Mouse (Mus musculus) hindbrain, embryonic 14.5 days (tissue): Measurements from ENCODE around the gene Phactr2. TPM values are rescaled to one million over a fixed set of nuclear protein-coding genes. Genes with fewer than 3 reads are reported as not detected.

Experiments used
- ATAC-seq: fragments of 200-750 bp; cut with Nextera tagmentation; 2 replicates; pipeline ENCODE4 v1.8.0; 2017; ENCODE audit warnings: moderate number of reproducible peaks, mild to moderate bottlenecking, moderate TSS enrichment, moderate library complexity; ENCODE audit not compliant: low FRiP score
- DNase-seq: peaks from one replicate; pipeline ENCODE4 v3.0.0-alpha.2; 2015; ENCODE audit warnings: low spot score
- H3K27ac ChIP-seq: fragments of 300-500 bp; sonication (generic); 2 replicates; pipeline ENCODE4 v1.5.1; 2014; ENCODE audit warnings: mild to moderate bottlenecking, moderate library complexity
- H3K27me3 ChIP-seq: fragments of 300-500 bp; sonication (generic); 2 replicates; pipeline ENCODE4 v1.6.1; 2014; ENCODE audit warnings: mild to moderate bottlenecking, low read length, mixed read lengths; ENCODE audit not compliant: control insufficient read depth, insufficient read depth
- H3K36me3 ChIP-seq: fragments of 300-500 bp; sonication (generic); replicated peaks from 2 replicates; pipeline ENCODE4 v1.6.1; 2014; ENCODE audit not compliant: control insufficient read depth, insufficient read depth
- H3K4me1 ChIP-seq: fragments of 300-500 bp; sonication (generic); replicated peaks from 2 replicates; pipeline ENCODE4 v1.6.1; 2014; ENCODE audit warnings: antibody characterized with exemption, low read length, mixed read lengths; ENCODE audit not compliant: control insufficient read depth, insufficient read depth
- H3K4me2 ChIP-seq: fragments of 300-500 bp; sonication (generic); replicated peaks from 2 replicates; pipeline ENCODE4 v1.6.1; 2014; ENCODE audit warnings: mild to moderate bottlenecking, moderate library complexity
- H3K4me3 ChIP-seq: fragments of 300-500 bp; sonication (generic); replicated peaks from 2 replicates; pipeline ENCODE4 v1.5.1; 2014; ENCODE audit warnings: mild to moderate bottlenecking, low read length
- H3K9ac ChIP-seq: fragments of 300-500 bp; sonication (generic); 2 replicates; pipeline ENCODE4 v1.6.1; 2014
- H3K9me3 ChIP-seq: fragments of 300-500 bp; sonication (generic); 2 replicates; pipeline ENCODE4 v1.6.1; 2016; ENCODE audit warnings: low read length; ENCODE audit not compliant: control insufficient read depth
- WGBS: fragments of 180-500 bp; shearing (Covaris S2); extraction: QIAGEN DNeasy Blood & Tissue Kit; methylation state at CpG from one replicate; pipeline ENCODE4 v1.1.7; 2014; 5-methylcytosine and 5-hydroxymethylcytosine counted together
- polyA plus RNA-seq: library from polyadenylated mRNA; unstranded; fragments of >200 nt; fragmentation: Nextera tagmentation; extraction: Ambion mirVana; gene quantifications from 2 replicates; pipeline ENCODE4 v1.2.1, GENCODE M21; 2014

Gene Phactr2
- polyA plus RNA-seq, 1 experiment from 2014 or later: 9.7 TPM

GRCm38 (mm10) chr10:13424015-13424414 is 50.2 kb downstream of the Phactr2 start:
- 93% methylated on average over 10 of the region's 10 CpGs for WGBS
- no peak for ATAC-seq

GRCm38 (mm10) chr10:13422121-13422520 is 52.1 kb downstream of the Phactr2 start:
- H3K4me1 ChIP-seq: no peaks in the 10 kb centered on the region
- H3K9ac ChIP-seq: no peak overlapping the region
- H3K27ac ChIP-seq: no peak overlapping the region
- no peaks in the 10 kb centered on the region for H3K9me3 ChIP-seq
- H3K36me3 ChIP-seq: no peaks in the 10 kb centered on the region
- no peak for DNase-seq
- no peak for ATAC-seq
- WGBS: 65% methylated on average over 9 of the region's 9 CpGs
- H3K4me2 ChIP-seq: no peak overlapping the region
- no peaks in the 10 kb centered on the region for H3K27me3 ChIP-seq
- H3K4me3 ChIP-seq: no peak overlapping the region

More at GRCm38 (mm10) chr10:13424015-13424414, 50.2 kb downstream of the Phactr2 start:
- Histone ChIP-seq H3K4me1 (no peaks in the 10 kb centered on the region), H3K27ac (no peak overlapping the region), H3K4me2 (no peak overlapping the region), H3K9ac (no peak overlapping the region), H3K27me3 (no peaks in the 10 kb centered on the region), H3K9me3 (no peaks in the 10 kb centered on the region), H3K4me3 (no peak overlapping the region), H3K36me3 (no peaks in the 10 kb centered on the region)
- no peak for DNase-seq

DNA sequence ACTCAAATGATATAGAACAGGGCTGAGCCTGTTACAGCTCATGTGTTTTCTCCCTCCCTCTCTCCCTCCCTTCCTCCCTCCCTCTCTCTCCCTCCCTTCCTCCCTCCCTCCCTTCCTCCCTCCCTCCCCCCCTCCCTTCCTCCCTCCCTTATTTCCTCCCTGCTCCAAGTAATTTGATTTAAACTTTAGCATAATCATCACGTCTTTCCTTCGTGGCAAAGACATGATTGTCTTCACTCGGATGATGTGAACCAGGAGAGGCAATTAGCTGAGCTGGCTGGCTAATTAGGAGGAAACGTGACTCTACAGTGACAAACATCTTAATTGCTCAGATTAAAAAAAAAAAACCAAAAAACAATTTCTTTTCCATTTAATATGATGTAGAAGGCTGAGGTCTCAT is 55.0 kb downstream of the Phactr2 start:
- DNase-seq (no peak), ATAC-seq (no peak)
- no peak overlapping the region for H3K9ac ChIP-seq
- no peaks in the 10 kb centered on the region for H3K9me3 ChIP-seq
- H3K4me2 ChIP-seq: no peak overlapping the region
- no peak overlapping the region for H3K4me3 ChIP-seq
- H3K27me3 ChIP-seq: no peaks in the 10 kb centered on the region
- H3K4me1 ChIP-seq: peaks cover 7% of the 10 kb centered on the region; the same call in 1 of the 2 replicates
- WGBS: 52% methylated on average over 4 of the region's 4 CpGs
- no peak overlapping the region for H3K27ac ChIP-seq
- H3K36me3 ChIP-seq: no peaks in the 10 kb centered on the region

GRCm38 (mm10) chr10:13415489-13416104 is 58.6 kb downstream of the Phactr2 start:
- Histone ChIP-seq H3K36me3 (no peaks in the 10 kb centered on the region), H3K9me3 (no peaks in the 10 kb centered on the region), H3K27me3 (no peaks in the 10 kb centered on the region), H3K27ac (no peak overlapping the region), H3K4me2 (no peak overlapping the region), H3K9ac (no peak overlapping the region), H3K4me1 (peaks cover 7% of the 10 kb centered on the region; the same call in 1 of the 2 replicates), H3K4me3 (no peak overlapping the region)
- WGBS: 42% methylated on average over 8 of the region's 8 CpGs
- DNase-seq: no peak
- no peak for ATAC-seq

- ATAC-seq: peak; percentile 65; the same call in 1 of the 2 replicates
- Histone ChIP-seq H3K9me3 (no peaks in the 10 kb centered on the region), H3K9ac (no peak overlapping the region), H3K4me3 (no peak overlapping the region), H3K27me3 (no peaks in the 10 kb centered on the region), H3K4me2 (no peak overlapping the region), H3K36me3 (no peaks in the 10 kb centered on the region), H3K4me1 (peaks cover 7% of the 10 kb centered on the region; the same call in 1 of the 2 replicates), H3K27ac (no peak overlapping the region)
- 87% methylated on average over 19 of the region's 19 CpGs for WGBS
- DNase-seq: no peak
These were observed 61.8 kb downstream of the Phactr2 start for GRCm38 (mm10) chr10:13412202-13412923.

DNA sequence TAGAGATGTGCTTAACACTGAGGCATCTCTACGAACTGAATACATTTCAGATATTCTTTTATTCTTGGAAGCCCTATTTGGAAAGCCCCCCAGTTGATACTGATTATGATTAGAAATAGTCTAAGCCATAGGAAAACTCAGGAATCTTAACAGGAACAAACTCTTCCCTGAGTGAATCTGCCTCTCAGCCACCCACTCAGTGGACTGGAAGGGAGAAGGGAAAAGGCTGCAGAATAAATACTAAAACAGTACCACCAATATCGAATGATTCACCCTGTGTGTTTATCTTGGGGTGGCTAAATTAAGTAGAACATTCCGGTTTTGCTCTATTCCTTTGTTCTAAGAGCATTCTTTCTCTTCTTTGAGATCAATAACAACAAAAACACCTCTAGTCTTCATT is 63.2 kb downstream of the Phactr2 start:
- no peaks in the 10 kb centered on the region for H3K27me3 ChIP-seq
- no peak overlapping the region for H3K4me2 ChIP-seq
- no peak overlapping the region for H3K4me3 ChIP-seq
- H3K4me1 ChIP-seq: peaks cover 7% of the 10 kb centered on the region; the same call in 1 of the 2 replicates
- 90% methylated on average over 3 of the region's 3 CpGs for WGBS
- ATAC-seq (no peak), DNase-seq (no peak)
- H3K9me3 ChIP-seq: no peaks in the 10 kb centered on the region
- no peak overlapping the region for H3K9ac ChIP-seq
- no peaks in the 10 kb centered on the region for H3K36me3 ChIP-seq
- H3K27ac ChIP-seq: no peak overlapping the region

GRCm38 (mm10) chr10:13401971-13402370 is 72.2 kb downstream of the Phactr2 start:
- H3K9ac ChIP-seq: no peak overlapping the region
- H3K27me3 ChIP-seq: no peaks in the 10 kb centered on the region
- no peak overlapping the region for H3K4me2 ChIP-seq
- no peaks in the 10 kb centered on the region for H3K4me1 ChIP-seq
- no peaks in the 10 kb centered on the region for H3K9me3 ChIP-seq
- H3K4me3 ChIP-seq: no peak overlapping the region
- H3K36me3 ChIP-seq: no peaks in the 10 kb centered on the region
- 87% methylated on average over 1 of the region's 1 CpGs for WGBS
- ATAC-seq (no peak), DNase-seq (no peak)
- no peak overlapping the region for H3K27ac ChIP-seq

GRCm38 (mm10) chr10:13395753-13396152 is 78.5 kb downstream of the Phactr2 start:
- no peak overlapping the region for H3K9ac ChIP-seq
- H3K4me1 ChIP-seq: no peaks in the 10 kb centered on the region
- WGBS: 90% methylated on average over 3 of the region's 3 CpGs
- no peaks in the 10 kb centered on the region for H3K27me3 ChIP-seq
- no peak overlapping the region for H3K27ac ChIP-seq
- H3K4me3 ChIP-seq: no peak overlapping the region
- H3K36me3 ChIP-seq: no peaks in the 10 kb centered on the region
- ATAC-seq: no peak
- DNase-seq: no peak
- H3K9me3 ChIP-seq: no peaks in the 10 kb centered on the region
- H3K4me2 ChIP-seq: no peak overlapping the region

GRCm38 (mm10) chr10:13394000-13394399 is 80.2 kb downstream of the Phactr2 start:
- DNase-seq (no peak), ATAC-seq (no peak)
- H3K27me3 ChIP-seq: no peaks in the 10 kb centered on the region
- H3K4me3 ChIP-seq: no peak overlapping the region
- no peak overlapping the region for H3K4me2 ChIP-seq
- no peak overlapping the region for H3K9ac ChIP-seq
- H3K9me3 ChIP-seq: no peaks in the 10 kb centered on the region
- no peaks in the 10 kb centered on the region for H3K4me1 ChIP-seq
- H3K27ac ChIP-seq: no peak overlapping the region
- WGBS: 82% methylated on average over 4 of the region's 4 CpGs
- no peaks in the 10 kb centered on the region for H3K36me3 ChIP-seq
